Mouse (Mus musculus) olfactory bulb, adult 2 months (tissue): Measurements from ENCODE around the gene Mpv17. TPM values are rescaled to one million over a fixed set of nuclear protein-coding genes. Genes with fewer than 3 reads are reported as not detected.
A peak's percentile ranks its signal among the peaks of the same experiment; 100 is the strongest.

Source experiments
- H3K27ac ChIP-seq: fragments of 200-500 bp; 2 replicates; pipeline ENCODE4 v1.5.1; 2012; ENCODE audit warnings: low read depth, low read length; ENCODE audit not compliant: insufficient read depth
- H3K4me1 ChIP-seq: fragments of 200-500 bp; 2 replicates; pipeline ENCODE4 v1.6.1; 2012; ENCODE audit warnings: low read length; ENCODE audit not compliant: control insufficient read depth, insufficient read depth
- H3K4me3 ChIP-seq: fragments of 200-500 bp; 2 replicates; pipeline ENCODE4 v1.5.1; 2012; ENCODE audit warnings: mild to moderate bottlenecking, low read depth, low read length, moderate library complexity; ENCODE audit not compliant: insufficient read depth
- CTCF ChIP-seq: fragments of 200-500 bp; IDR thresholded peaks from 2 replicates; pipeline ENCODE4 v1.5.1; 2012; ENCODE audit warnings: low read depth, mild to moderate bottlenecking, low read length, moderate library complexity; ENCODE audit not compliant: insufficient read depth
- POLR2A ChIP-seq: fragments of 200-500 bp; IDR thresholded peaks from 2 replicates; pipeline ENCODE4 v1.6.1; 2012; ENCODE audit warnings: mild to moderate bottlenecking, low read depth, low read length, moderate library complexity; ENCODE audit not compliant: insufficient read depth
- WGBS: fragments of 180-500 bp; shearing (Covaris S2); methylation state at CpG from one replicate; pipeline ENCODE4 v1.1.7; 2018; 5-methylcytosine and 5-hydroxymethylcytosine counted together
- polyA plus RNA-seq: library from polyadenylated mRNA; stranded (reverse); fragments of >200 nt; gene quantifications from 2 replicates; pipeline ENCODE4 v1.2.4, GENCODE M21; 2012; ENCODE audit warnings: low replicate concordance; ENCODE audit not compliant: missing spikeins, insufficient read depth, insufficient read length

Gene Mpv17
- polyA plus RNA-seq, 1 experiment, result not detected

GRCm38 (mm10) chr5:31198170-31198569, 44.1 kb upstream of the Mpv17 start:
- Histone ChIP-seq H3K27ac (no peak overlapping the region), H3K4me3 (no peak overlapping the region), H3K4me1 (peaks cover 17% of the 10 kb centered on the region)
- 75% methylated on average over 9 of the region's 9 CpGs for WGBS
- TF ChIP-seq POLR2A, result no peak

DNA sequence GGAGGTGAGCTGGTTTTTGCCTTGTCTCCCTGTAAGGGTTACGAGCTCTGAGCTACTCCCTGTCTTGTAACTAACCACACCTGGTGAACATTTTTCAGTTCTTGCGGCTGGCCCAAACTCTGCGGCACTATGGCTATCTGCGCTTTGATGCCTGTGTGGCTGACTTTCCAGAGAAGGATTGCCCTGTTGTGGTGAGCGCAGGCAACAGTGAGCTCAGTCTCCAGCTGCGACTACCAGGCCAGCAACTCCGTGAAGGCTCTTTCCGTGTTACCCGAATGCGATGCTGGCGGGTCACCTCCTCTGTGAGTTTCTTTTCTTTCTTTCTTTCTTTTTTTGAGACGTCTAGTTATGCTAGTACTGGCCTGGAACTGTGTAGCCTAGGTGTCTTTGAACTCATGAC, 43.0 kb upstream of the Mpv17 start:
- Histone ChIP-seq H3K27ac (no peak overlapping the region), H3K4me3 (no peak overlapping the region), H3K4me1 (peaks cover 13% of the 10 kb centered on the region)
- 88% methylated on average over 12 of the region's 12 CpGs for WGBS
- TF ChIP-seq CTCF (no peak), POLR2A (no peak)

DNA sequence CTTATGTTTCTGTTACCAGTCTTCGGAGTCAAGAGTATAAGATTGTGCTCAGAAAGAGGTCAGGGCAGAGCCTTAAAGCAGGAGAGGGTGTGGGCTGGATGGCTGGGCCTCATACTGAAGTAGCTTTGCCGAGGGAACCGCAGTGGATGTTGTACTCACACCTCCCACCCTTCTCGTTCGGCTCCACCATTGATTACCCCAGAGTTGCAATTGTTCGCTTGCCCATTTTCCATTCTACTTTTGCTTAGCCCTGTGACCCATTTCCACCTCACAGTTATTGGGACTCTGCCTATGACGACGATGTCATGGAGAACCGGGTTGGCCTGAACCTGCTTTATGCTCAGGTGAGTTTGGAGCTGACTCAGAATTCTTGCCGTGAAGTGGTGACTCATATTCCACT, 42.2 kb upstream of the Mpv17 start:
- H3K27ac ChIP-seq, result no peak overlapping the region
- TF ChIP-seq CTCF, result no peak
- TF ChIP-seq POLR2A, result no peak
- H3K4me3 ChIP-seq, result no peak overlapping the region
- 87% methylated on average over 10 of the region's 10 CpGs for WGBS
- H3K4me1 ChIP-seq, result peaks cover 16% of the 10 kb centered on the region

DNA sequence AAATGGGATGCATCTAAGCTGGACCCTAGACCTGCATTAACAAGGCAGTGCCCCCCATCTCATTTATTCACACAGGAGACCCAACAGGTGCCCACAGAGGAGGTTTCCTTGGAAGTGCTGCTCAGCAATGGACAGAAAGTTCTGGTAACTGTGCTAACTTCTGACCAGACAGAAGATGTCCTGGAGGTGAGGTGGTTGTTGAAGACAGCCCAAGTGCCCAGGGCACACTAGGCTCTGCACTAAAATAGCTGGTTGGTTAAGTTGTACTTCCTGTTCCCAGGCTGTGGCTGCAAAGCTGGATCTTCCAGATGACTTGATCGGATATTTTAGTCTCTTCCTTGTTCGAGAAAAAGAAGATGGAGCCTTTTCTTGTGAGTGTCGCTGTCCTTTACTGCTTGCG, 41.6 kb upstream of the Mpv17 start:
- no peak overlapping the region for H3K27ac ChIP-seq
- TF ChIP-seq CTCF (no peak), POLR2A (no peak)
- WGBS, result 89% methylated on average over 4 of the region's 4 CpGs
- peaks cover 16% of the 10 kb centered on the region for H3K4me1 ChIP-seq
- no peak overlapping the region for H3K4me3 ChIP-seq

- TF ChIP-seq CTCF, result no peak
- no peak for TF ChIP-seq POLR2A
- H3K4me1 ChIP-seq, result peaks cover 7% of the 10 kb centered on the region
- WGBS, result 90% methylated on average over 16 of the region's 16 CpGs
- no peak overlapping the region for H3K27ac ChIP-seq
- H3K4me3 ChIP-seq, result no peak overlapping the region
Observed at GRCm38 (mm10) chr5:31194486-31195485, 40.7 kb upstream of the Mpv17 start.

GRCm38 (mm10) chr5:31193631-31194281, 39.7 kb upstream of the Mpv17 start:
- H3K4me1 ChIP-seq, result peaks cover 7% of the 10 kb centered on the region
- H3K4me3 ChIP-seq, result peak overlapping the region; percentile 91
- TF ChIP-seq POLR2A (no peak), CTCF (no peak)
- H3K27ac ChIP-seq, result peak overlapping the region; percentile 82
- WGBS, result 10% methylated on average over 25 of the region's 25 CpGs

DNA sequence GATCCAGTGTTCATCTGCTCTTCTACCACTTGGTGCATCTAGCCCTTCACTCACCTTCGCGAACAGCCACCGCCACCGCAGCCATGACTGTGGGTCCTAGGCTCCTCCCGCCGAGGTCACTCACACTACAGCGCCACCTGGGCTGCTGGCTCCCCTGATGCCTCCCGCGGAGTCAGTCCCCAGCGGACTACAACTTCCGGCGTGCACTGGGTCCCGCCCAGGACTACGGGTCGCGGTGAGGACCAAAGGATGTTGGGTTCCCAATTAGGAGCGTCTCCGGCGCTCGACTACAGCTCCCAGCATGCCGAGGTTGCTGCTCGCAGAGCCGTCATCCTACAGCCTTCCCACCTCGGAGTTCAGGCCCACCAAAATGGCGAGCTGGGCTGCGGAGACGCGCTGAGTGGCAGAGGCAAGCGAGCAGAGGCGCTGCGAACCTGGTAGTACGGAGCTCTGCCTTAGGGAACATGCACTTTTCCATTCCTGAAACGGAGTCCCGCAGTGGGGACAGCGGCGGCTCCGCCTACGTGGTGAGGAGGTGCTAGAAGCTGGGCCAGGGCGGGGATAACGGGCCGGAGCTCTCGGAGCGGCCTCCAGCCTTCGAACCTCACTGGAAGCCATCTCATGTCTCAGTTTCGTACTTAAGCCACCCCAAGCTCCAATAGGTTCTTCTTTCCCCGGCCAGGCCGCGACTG, 39.0 kb upstream of the Mpv17 start, which contains the start of the genes Snx17 and Eif2b4:
Snx17 (plus strand) TSS at position 289 of the 692 bp plus-strand sequence.
Eif2b4 (minus strand) TSS at position 492 of the 692 bp plus-strand sequence.
- TF ChIP-seq CTCF, result no peak
- peak; percentile 25 for TF ChIP-seq POLR2A
- WGBS, result under 1% methylated on average over 48 of the region's 48 CpGs
- H3K4me1 ChIP-seq, result peaks cover 7% of the 10 kb centered on the region
- peak within 1 kb of the TSS; percentile 91 for H3K4me3 ChIP-seq
- H3K27ac ChIP-seq, result peak within 1 kb of the TSS; percentile 82

DNA sequence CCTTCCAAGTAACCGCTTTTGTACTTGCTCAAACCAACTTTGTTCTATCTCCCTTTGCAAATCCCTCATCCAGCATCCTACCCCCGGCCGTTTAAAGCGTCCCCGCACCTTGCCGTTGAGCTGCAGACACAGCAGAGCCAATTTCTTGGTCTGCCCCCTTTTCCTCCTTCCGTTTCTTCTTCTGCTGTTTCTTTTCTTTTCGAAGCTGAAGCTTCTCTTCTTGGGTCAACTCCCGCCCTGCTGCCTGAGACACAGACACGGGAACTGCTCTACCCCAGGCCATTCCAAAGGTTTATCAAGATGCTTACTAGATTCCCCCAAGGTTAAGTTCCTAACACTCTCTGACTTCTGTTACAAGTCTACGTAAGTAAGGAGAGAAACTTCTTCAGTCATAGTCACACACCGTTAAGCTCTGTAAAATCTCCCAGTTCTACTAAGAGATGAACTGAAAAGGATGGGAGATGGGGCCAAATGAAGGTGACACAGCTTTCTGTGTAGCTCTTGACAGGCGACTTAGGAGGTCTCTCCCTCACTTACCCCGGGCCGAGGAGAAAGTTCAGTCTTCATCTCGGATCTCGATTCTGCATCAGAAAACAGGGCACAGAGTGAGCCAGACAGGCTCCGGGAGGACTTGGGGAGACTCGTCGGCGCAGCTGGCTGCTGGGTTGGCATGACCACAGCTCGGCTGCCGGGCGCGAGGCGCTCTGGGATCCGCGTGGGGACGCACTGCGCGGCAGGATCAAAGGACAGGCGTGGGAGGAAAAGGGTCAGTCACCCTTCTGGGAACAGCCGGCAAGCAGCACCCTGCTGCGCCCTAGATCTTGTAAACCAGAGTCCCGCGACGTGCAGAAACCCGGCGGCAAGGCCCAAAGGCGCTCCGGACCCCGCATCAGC, 38.2 kb upstream of the Mpv17 start:
- peaks cover 7% of the 10 kb centered on the region for H3K4me1 ChIP-seq
- WGBS, result 11% methylated on average over 42 of the region's 42 CpGs
- peak overlapping the region; percentile 66 for H3K27ac ChIP-seq
- TF ChIP-seq CTCF (no peak), POLR2A (no peak)
- peak overlapping the region; percentile 91 for H3K4me3 ChIP-seq
